Mouse (Mus musculus) hindbrain, embryonic 16.5 days (tissue): ENCODE measurements at regions not wholly inside any gene's neighbourhood (a gene's known extent, or its start where the extent isn't known, plus 50 kb on each side); places are given as distances from the start of the nearest gene placed in this dataset.

Experiments used
- ATAC-seq: fragments of 200-750 bp; cut with Nextera tagmentation; 2 replicates; pipeline ENCODE4 v1.8.0; 2017; ENCODE audit warnings: moderate TSS enrichment, moderate library complexity
- H3K27ac ChIP-seq: fragments of 300-500 bp; sonication (generic); 2 replicates; pipeline ENCODE4 v1.5.1; 2014; ENCODE audit warnings: low read depth, mild to moderate bottlenecking, control low read depth, low read length, moderate library complexity
- H3K27me3 ChIP-seq: fragments of 300-500 bp; sonication (generic); replicated peaks from 2 replicates; pipeline ENCODE4 v1.6.1; 2014; ENCODE audit warnings: low read length; ENCODE audit not compliant: control insufficient read depth, insufficient read depth
- H3K36me3 ChIP-seq: fragments of 300-500 bp; sonication (generic); 2 replicates; pipeline ENCODE4 v1.6.1; 2014; ENCODE audit warnings: mild to moderate bottlenecking, low read length, moderate library complexity, mixed read lengths; ENCODE audit not compliant: control insufficient read depth, insufficient read depth
- H3K4me1 ChIP-seq: fragments of 300-500 bp; sonication (generic); 2 replicates; pipeline ENCODE4 v1.6.1; 2014; ENCODE audit warnings: low read depth, low read length; ENCODE audit not compliant: control insufficient read depth, insufficient read depth
- H3K4me2 ChIP-seq: fragments of 300-500 bp; sonication (generic); 2 replicates; pipeline ENCODE4 v1.6.1; 2014; ENCODE audit warnings: mild to moderate bottlenecking, low read length, control low read depth, moderate library complexity
- H3K4me3 ChIP-seq: fragments of 300-500 bp; sonication (generic); 2 replicates; pipeline ENCODE4 v1.5.1; 2014; ENCODE audit warnings: mild to moderate bottlenecking, low read length, control low read depth, moderate library complexity
- H3K9ac ChIP-seq: fragments of 300-500 bp; sonication (generic); 2 replicates; pipeline ENCODE4 v1.6.1; 2014; ENCODE audit warnings: low read depth, mild to moderate bottlenecking, control low read depth, low read length, moderate library complexity
- H3K9me3 ChIP-seq: fragments of 300-500 bp; sonication (generic); 2 replicates; pipeline ENCODE4 v1.6.1; 2014; ENCODE audit warnings: mild to moderate bottlenecking, low read length, moderate library complexity; ENCODE audit not compliant: control insufficient read depth
- WGBS: fragments of 180-500 bp; shearing (Covaris S2); extraction: QIAGEN DNeasy Blood & Tissue Kit; methylation state at CpG from one replicate; pipeline ENCODE4 v1.1.7; 2014; 5-methylcytosine and 5-hydroxymethylcytosine counted together

- H3K36me3 ChIP-seq = no peaks in the 10 kb centered on the region
- H3K27me3 ChIP-seq = no peaks in the 10 kb centered on the region
Measured at GRCm38 (mm10) chr13:5736472-5736871, 124.8 kb upstream of the Klf6 start.

GRCm38 (mm10) chr13:5737214-5737613, 124.1 kb upstream of the Klf6 start:
- Histone ChIP-seq H3K9me3 (no peaks in the 10 kb centered on the region), H3K27ac (no peak overlapping the region), H3K27me3 (no peaks in the 10 kb centered on the region), H3K4me2 (no peak overlapping the region), H3K4me3 (no peak overlapping the region), H3K4me1 (no peaks in the 10 kb centered on the region), H3K9ac (no peak overlapping the region), H3K36me3 (no peaks in the 10 kb centered on the region)
- WGBS = 79% methylated on average over 7 of the region's 7 CpGs
- ATAC-seq = no peak

More at GRCm38 (mm10) chr13:5736472-5736871, 124.8 kb upstream of the Klf6 start:
- no peak for ATAC-seq
- Histone ChIP-seq H3K9ac (no peak overlapping the region), H3K4me2 (no peak overlapping the region), H3K4me1 (no peaks in the 10 kb centered on the region), H3K9me3 (no peaks in the 10 kb centered on the region), H3K27ac (no peak overlapping the region), H3K4me3 (no peak overlapping the region)
- 90% methylated on average over 6 of the region's 6 CpGs for WGBS

- Histone ChIP-seq H3K9me3 (no peaks in the 10 kb centered on the region), H3K36me3 (no peaks in the 10 kb centered on the region), H3K27ac (no peak overlapping the region), H3K27me3 (no peaks in the 10 kb centered on the region), H3K4me3 (no peak overlapping the region), H3K9ac (no peak overlapping the region), H3K4me1 (no peaks in the 10 kb centered on the region), H3K4me2 (no peak overlapping the region)
- ATAC-seq = no peak
- WGBS = 83% methylated on average over 1 of the region's 1 CpGs
Measured at GRCm38 (mm10) chr13:5740805-5741204, 120.5 kb upstream of the Klf6 start.

GRCm38 (mm10) chr13:5744949-5745348, 116.3 kb upstream of the Klf6 start:
- no peak for ATAC-seq
- H3K9ac ChIP-seq = no peak overlapping the region
- H3K27me3 ChIP-seq = no peaks in the 10 kb centered on the region
- no peaks in the 10 kb centered on the region for H3K36me3 ChIP-seq
- no peak overlapping the region for H3K4me2 ChIP-seq
- H3K4me3 ChIP-seq = no peak overlapping the region
- H3K4me1 ChIP-seq = no peaks in the 10 kb centered on the region
- 82% methylated on average over 6 of the region's 6 CpGs for WGBS
- no peaks in the 10 kb centered on the region for H3K9me3 ChIP-seq
- H3K27ac ChIP-seq = no peak overlapping the region

GRCm38 (mm10) chr13:5757176-5757575, 104.1 kb upstream of the Klf6 start:
- WGBS = 94% methylated on average over 3 of the region's 3 CpGs
- no peaks in the 10 kb centered on the region for H3K36me3 ChIP-seq
- H3K4me1 ChIP-seq = no peaks in the 10 kb centered on the region
- no peaks in the 10 kb centered on the region for H3K27me3 ChIP-seq
- H3K4me3 ChIP-seq = no peak overlapping the region
- no peak overlapping the region for H3K27ac ChIP-seq
- no peak overlapping the region for H3K9ac ChIP-seq
- H3K4me2 ChIP-seq = no peak overlapping the region
- no peak for ATAC-seq
- no peaks in the 10 kb centered on the region for H3K9me3 ChIP-seq

GRCm38 (mm10) chr13:5757963-5758362, 103.3 kb upstream of the Klf6 start:
- Histone ChIP-seq H3K27ac (no peak overlapping the region), H3K9me3 (no peaks in the 10 kb centered on the region), H3K27me3 (no peaks in the 10 kb centered on the region), H3K4me1 (no peaks in the 10 kb centered on the region), H3K36me3 (no peaks in the 10 kb centered on the region), H3K9ac (no peak overlapping the region), H3K4me3 (no peak overlapping the region), H3K4me2 (no peak overlapping the region)
- no peak for ATAC-seq
- WGBS = 75% methylated on average over 1 of the region's 1 CpGs

GRCm38 (mm10) chr13:5760030-5760429, 101.3 kb upstream of the Klf6 start:
- H3K9ac ChIP-seq = no peak overlapping the region
- H3K27me3 ChIP-seq = no peaks in the 10 kb centered on the region
- H3K4me3 ChIP-seq = no peak overlapping the region
- H3K9me3 ChIP-seq = no peaks in the 10 kb centered on the region
- no peaks in the 10 kb centered on the region for H3K36me3 ChIP-seq
- ATAC-seq = no peak
- H3K27ac ChIP-seq = no peak overlapping the region
- H3K4me1 ChIP-seq = no peaks in the 10 kb centered on the region
- H3K4me2 ChIP-seq = no peak overlapping the region

GRCm38 (mm10) chr13:5766394-5766793, 94.9 kb upstream of the Klf6 start:
- Histone ChIP-seq H3K27ac (no peak overlapping the region), H3K9ac (no peak overlapping the region), H3K4me1 (no peaks in the 10 kb centered on the region), H3K36me3 (no peaks in the 10 kb centered on the region), H3K9me3 (no peaks in the 10 kb centered on the region), H3K4me2 (no peak overlapping the region), H3K27me3 (no peaks in the 10 kb centered on the region), H3K4me3 (no peak overlapping the region)
- 89% methylated on average over 6 of the region's 6 CpGs for WGBS
- no peak for ATAC-seq

- no peak overlapping the region for H3K9ac ChIP-seq
- ATAC-seq = no peak
- H3K27me3 ChIP-seq = no peaks in the 10 kb centered on the region
- no peaks in the 10 kb centered on the region for H3K4me1 ChIP-seq
- no peak overlapping the region for H3K4me2 ChIP-seq
- H3K9me3 ChIP-seq = no peaks in the 10 kb centered on the region
- H3K27ac ChIP-seq = no peak overlapping the region
- whole genome bisulfite sequencing = 98% methylated on average over 1 of the region's 1 CpGs
- no peaks in the 10 kb centered on the region for H3K36me3 ChIP-seq
- H3K4me3 ChIP-seq = no peak overlapping the region
Measured at GRCm38 (mm10) chr13:5767202-5767601, 94.1 kb upstream of the Klf6 start.

- WGBS = 92% methylated on average over 2 of the region's 2 CpGs
- H3K27me3 ChIP-seq = no peaks in the 10 kb centered on the region
- H3K4me1 ChIP-seq = no peaks in the 10 kb centered on the region
- no peak overlapping the region for H3K4me2 ChIP-seq
- H3K9me3 ChIP-seq = no peaks in the 10 kb centered on the region
- ATAC-seq = no peak
- H3K4me3 ChIP-seq = no peak overlapping the region
- H3K9ac ChIP-seq = no peak overlapping the region
- H3K36me3 ChIP-seq = no peaks in the 10 kb centered on the region
- H3K27ac ChIP-seq = no peak overlapping the region
Measured at GRCm38 (mm10) chr13:5768699-5769098, 92.6 kb upstream of the Klf6 start.
